Mouse (Mus musculus) lung, postnatal 0 days (tissue): ENCODE data around the gene Kcnn4.

Source experiments
- CTCF ChIP-seq: IDR thresholded peaks from 2 replicates; pipeline ENCODE4 v1.5.1; 2016; ENCODE audit warnings: antibody characterized with exemption, mild to moderate bottlenecking
- EP300 ChIP-seq: IDR thresholded peaks from 2 replicates; pipeline ENCODE4 v1.6.1; 2016; ENCODE audit warnings: antibody characterized with exemption, mild to moderate bottlenecking, control low read depth

GRCm38 (mm10) chr7:24373538-24374379 is 3.7 kb downstream of the Kcnn4 start:
- TF ChIP-seq CTCF (no peak), EP300 (peak; percentile 42; the same call in 1 of the 2 replicates)
